Mouse (Mus musculus) thymus, adult 2 months (tissue): ENCODE data around the gene Crp. TPM values are rescaled to one million over a fixed set of nuclear protein-coding genes. Genes with fewer than 3 reads are reported as not detected.

ENCODE experiments used
- DNase-seq: peaks from one replicate; pipeline ENCODE4 v3.0.0; 2021
- H3K27ac ChIP-seq: fragments of 200-500 bp; 2 replicates; pipeline ENCODE4 v1.5.1; 2012; ENCODE audit warnings: low read length, control low read depth; ENCODE audit not compliant: control insufficient read depth, insufficient read depth
- H3K27me3 ChIP-seq: fragments of 200-500 bp; 2 replicates; pipeline ENCODE4 v1.6.1; 2012; ENCODE audit warnings: mild to moderate bottlenecking, low read length, moderate library complexity, mixed read lengths; ENCODE audit not compliant: control insufficient read depth, insufficient read depth
- H3K36me3 ChIP-seq: fragments of 200-500 bp; 2 replicates; pipeline ENCODE4 v1.6.1; 2012; ENCODE audit warnings: mild to moderate bottlenecking, low read length, moderate library complexity; ENCODE audit not compliant: control insufficient read depth, insufficient read depth
- H3K4me1 ChIP-seq: fragments of 200-500 bp; replicated peaks from 2 replicates; pipeline ENCODE4 v1.6.1; 2012; ENCODE audit warnings: low read length; ENCODE audit not compliant: control insufficient read depth, insufficient read depth
- H3K4me3 ChIP-seq: fragments of 200-500 bp; 2 replicates; pipeline ENCODE4 v1.5.1; 2012; ENCODE audit warnings: mild to moderate bottlenecking, low read length, control low read depth, moderate library complexity; ENCODE audit not compliant: control insufficient read depth, insufficient read depth
- CTCF ChIP-seq: fragments of 200-500 bp; IDR thresholded peaks from 2 replicates; pipeline ENCODE4 v1.5.1; 2012; ENCODE audit warnings: mild to moderate bottlenecking, control low read depth, low read length, moderate library complexity, borderline replicate concordance; ENCODE audit not compliant: control insufficient read depth, poor library complexity, insufficient read depth; ENCODE audit errors: extremely low read depth
- POLR2A ChIP-seq: fragments of 200-500 bp; IDR thresholded peaks from 2 replicates; pipeline ENCODE4 v1.6.1; 2012; ENCODE audit warnings: mild to moderate bottlenecking, low read length, control low read depth, moderate library complexity; ENCODE audit not compliant: control insufficient read depth, poor library complexity, insufficient read depth; ENCODE audit errors: extremely low read depth
- WGBS: fragments of 180-500 bp; shearing (Covaris S2); methylation state at CpG from one replicate; pipeline ENCODE4 v1.1.7; 2018; 5-methylcytosine and 5-hydroxymethylcytosine counted together
- polyA plus RNA-seq: library from polyadenylated mRNA; depleted of rRNA; stranded (reverse); fragments of >200 nt; gene quantifications from 2 replicates; pipeline ENCODE4 v1.2.3, GENCODE M21; 2012; rRNA removed

The Crp gene
- polyA plus RNA-seq, 1 experiment: 1.6 TPM

GRCm38 (mm10) chr1:172785886-172786285, 88.0 kb downstream of the Crp start:
- 51% methylated on average over 1 of the region's 1 CpGs for WGBS
- H3K27ac ChIP-seq: no peak overlapping the region
- no peak overlapping the region for H3K4me3 ChIP-seq
- TF ChIP-seq POLR2A (no peak), CTCF (no peak)
- no peaks in the 10 kb centered on the region for H3K36me3 ChIP-seq
- DNase-seq: no peak
- H3K4me1 ChIP-seq: no peaks in the 10 kb centered on the region
- H3K27me3 ChIP-seq: no peaks in the 10 kb centered on the region

- no peaks in the 10 kb centered on the region for H3K36me3 ChIP-seq
- H3K4me1 ChIP-seq: no peaks in the 10 kb centered on the region
- DNase-seq: no peak
- H3K4me3 ChIP-seq: no peak overlapping the region
- WGBS: 73% methylated on average over 2 of the region's 2 CpGs
- H3K27me3 ChIP-seq: no peaks in the 10 kb centered on the region
- TF ChIP-seq CTCF (no peak), POLR2A (no peak)
- no peak overlapping the region for H3K27ac ChIP-seq
Measured at GRCm38 (mm10) chr1:172828975-172829374, 131.1 kb downstream of the Crp start.

DNA sequence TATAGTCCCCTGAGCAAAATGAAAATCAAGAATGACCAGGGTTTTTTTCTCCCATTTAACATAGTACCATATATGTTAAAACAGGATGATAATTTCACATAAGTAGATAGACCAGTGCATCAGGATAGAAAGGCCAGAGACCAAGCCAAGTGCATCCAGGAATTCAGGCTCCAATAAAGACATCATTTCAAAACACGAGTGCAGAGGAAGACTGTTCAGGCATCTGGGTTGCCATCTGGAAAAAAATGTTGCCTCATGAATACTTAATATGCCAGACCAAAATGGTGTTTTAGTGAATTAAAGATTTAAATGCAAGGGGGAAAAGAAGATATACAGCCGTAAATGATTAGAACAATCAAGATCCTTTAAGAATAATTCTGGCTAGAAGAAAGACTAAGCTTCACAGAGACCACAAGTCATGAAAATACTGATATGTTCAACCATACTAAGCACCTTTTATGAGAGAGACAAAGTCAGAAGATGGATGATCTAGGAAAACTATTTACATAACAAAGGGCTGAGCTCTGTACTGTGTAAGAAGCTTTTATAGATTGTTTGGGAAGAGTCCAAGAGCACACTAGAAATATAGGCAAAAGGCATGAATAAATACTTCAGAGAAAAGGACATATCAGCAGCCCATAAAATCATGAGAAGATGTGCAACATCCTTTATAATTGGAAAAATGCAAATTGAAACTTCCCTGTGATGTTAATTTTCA, 149.3 kb downstream of the Crp start:
- Histone ChIP-seq H3K27ac (no peak overlapping the region), H3K27me3 (no peaks in the 10 kb centered on the region), H3K36me3 (no peaks in the 10 kb centered on the region), H3K4me1 (no peaks in the 10 kb centered on the region), H3K4me3 (no peak overlapping the region)
- DNase-seq: no peak
- no peak for TF ChIP-seq CTCF
- no peak for TF ChIP-seq POLR2A
- WGBS: 85% methylated on average over 2 of the region's 2 CpGs

- TF ChIP-seq CTCF (no peak), POLR2A (no peak)
- no peaks in the 10 kb centered on the region for H3K4me1 ChIP-seq
- no peak overlapping the region for H3K4me3 ChIP-seq
- DNase-seq: no peak
- H3K36me3 ChIP-seq: no peaks in the 10 kb centered on the region
- WGBS: 90% methylated on average over 2 of the region's 2 CpGs
- no peak overlapping the region for H3K27ac ChIP-seq
- no peaks in the 10 kb centered on the region for H3K27me3 ChIP-seq
Measured at GRCm38 (mm10) chr1:172848171-172848570, 150.3 kb downstream of the Crp start.

DNA sequence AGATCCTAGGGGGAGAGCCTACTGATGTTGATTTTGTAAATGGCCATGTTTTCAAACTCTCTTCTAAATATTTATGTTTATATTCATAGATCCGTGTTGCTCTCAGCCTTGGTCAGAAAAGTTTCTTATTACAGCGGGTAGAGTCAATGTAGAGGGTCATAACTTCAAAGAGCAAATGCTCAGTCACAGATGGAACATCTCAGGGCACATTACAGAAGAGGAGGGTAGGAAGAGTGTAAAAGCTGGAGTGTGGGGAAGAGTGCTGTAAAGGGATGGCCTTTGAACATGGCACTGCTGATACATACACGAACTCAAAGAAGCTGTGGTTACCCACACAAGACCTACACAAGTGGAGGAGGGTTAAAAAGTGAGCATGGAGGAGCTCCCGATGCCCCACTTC, 177.4 kb downstream of the Crp start:
- Histone ChIP-seq H3K36me3 (no peaks in the 10 kb centered on the region), H3K27ac (no peak overlapping the region), H3K27me3 (no peaks in the 10 kb centered on the region), H3K4me1 (no peaks in the 10 kb centered on the region), H3K4me3 (no peak overlapping the region)
- WGBS: 88% methylated on average over 4 of the region's 4 CpGs
- no peak for DNase-seq
- TF ChIP-seq CTCF: no peak
- no peak for TF ChIP-seq POLR2A

DNA sequence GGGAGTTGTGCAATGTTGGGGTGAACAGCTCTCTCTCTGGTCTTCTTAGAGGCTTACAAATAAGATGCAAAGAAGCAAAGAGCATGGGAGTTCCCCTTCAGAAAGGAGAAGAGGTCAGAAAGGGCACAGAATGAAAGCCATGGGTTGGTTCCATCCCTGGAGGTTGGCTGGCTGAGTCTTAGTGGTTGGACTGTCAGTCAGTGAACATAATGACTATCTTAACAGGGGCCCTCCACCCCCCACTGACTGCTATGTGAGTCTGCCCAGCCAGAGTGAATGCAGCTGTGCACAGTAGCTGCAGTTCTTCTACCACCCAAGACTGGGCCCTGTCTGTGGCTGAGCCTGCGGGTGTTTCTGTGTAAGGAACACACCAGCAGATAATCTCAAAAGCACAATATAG, 178.8 kb downstream of the Crp start:
- TF ChIP-seq CTCF (no peak), POLR2A (no peak)
- no peaks in the 10 kb centered on the region for H3K36me3 ChIP-seq
- WGBS: 93% methylated on average over 1 of the region's 1 CpGs
- no peaks in the 10 kb centered on the region for H3K4me1 ChIP-seq
- no peak overlapping the region for H3K4me3 ChIP-seq
- no peak overlapping the region for H3K27ac ChIP-seq
- no peak for DNase-seq
- H3K27me3 ChIP-seq: no peaks in the 10 kb centered on the region

Other genes starting within 250 kb of the Crp start
- 4.3 and 7.3 TPM in 2 replicates for gene Slamf9, start 222.7 kb upstream of the Crp start, polyA plus RNA-seq
- gene Igsf9, start 216.3 kb upstream of the Crp start, polyA plus RNA-seq: 16.4 and 20.3 TPM in 2 replicates
- gene Tagln2, start 198.0 kb upstream of the Crp start, polyA plus RNA-seq: 178 and 183 TPM in 2 replicates
- 0.15 and 0.56 TPM in 2 replicates for gene Cfap45, start 177.3 kb upstream of the Crp start, polyA plus RNA-seq
- gene Vsig8, start 142.1 kb upstream of the Crp start, polyA plus RNA-seq: 1.8 and 1.9 TPM in 2 replicates
- 7.2 and 10.9 TPM in 2 replicates for gene Slamf8, start 107.5 kb upstream of the Crp start, polyA plus RNA-seq
- gene Fcrl6, start 95.5 kb upstream of the Crp start, polyA plus RNA-seq: not detected in 2 replicates
- 14.2 and 16.1 TPM in 2 replicates for gene Dusp23, start 65.1 kb upstream of the Crp start, polyA plus RNA-seq
- not detected in 2 replicates for gene Apcs, start 197.0 kb downstream of the Crp start, polyA plus RNA-seq